Mouse (Mus musculus) neural tube, embryonic 15.5 days (tissue): ENCODE results near the gene Ostm1. TPM values are rescaled to one million over a fixed set of nuclear protein-coding genes. Genes with fewer than 3 reads are reported as not detected.

Source experiments
- ATAC-seq: fragments of 200-750 bp; cut with Nextera tagmentation; 2 replicates; pipeline ENCODE4 v1.8.0; 2017; ENCODE audit warnings: mild to moderate bottlenecking, moderate TSS enrichment, moderate library complexity; ENCODE audit not compliant: low FRiP score
- H3K27ac ChIP-seq: fragments of 300-500 bp; sonication (generic); replicated peaks from 2 replicates; pipeline ENCODE4 v1.5.1; 2015; ENCODE audit warnings: mild to moderate bottlenecking, inconsistent platforms
- H3K27me3 ChIP-seq: fragments of 300-500 bp; sonication (generic); replicated peaks from 2 replicates; pipeline ENCODE4 v1.6.1; 2015; ENCODE audit warnings: inconsistent platforms
- H3K36me3 ChIP-seq: fragments of 300-500 bp; sonication (generic); 2 replicates; pipeline ENCODE4 v1.6.1; 2015; ENCODE audit warnings: inconsistent platforms
- H3K4me1 ChIP-seq: fragments of 300-500 bp; sonication (generic); 2 replicates; pipeline ENCODE4 v1.6.1; 2015; ENCODE audit warnings: inconsistent platforms
- H3K4me2 ChIP-seq: fragments of 300-500 bp; sonication (generic); 2 replicates; pipeline ENCODE4 v1.6.1; 2015; ENCODE audit warnings: inconsistent platforms, mild to moderate bottlenecking, moderate library complexity
- H3K4me3 ChIP-seq: fragments of 300-500 bp; sonication (generic); replicated peaks from 2 replicates; pipeline ENCODE4 v1.5.1; 2015; ENCODE audit warnings: mild to moderate bottlenecking, inconsistent platforms
- H3K9ac ChIP-seq: fragments of 300-500 bp; sonication (generic); replicated peaks from 2 replicates; pipeline ENCODE4 v1.6.1; 2015; ENCODE audit warnings: mild to moderate bottlenecking, inconsistent platforms
- H3K9me3 ChIP-seq: fragments of 300-500 bp; sonication (generic); replicated peaks from 2 replicates; pipeline ENCODE4 v1.6.1; 2016; ENCODE audit warnings: inconsistent platforms
- WGBS: fragments of 180-500 bp; shearing (Covaris S2); methylation state at CpG from one replicate; pipeline ENCODE4 v1.1.7; 2015; ENCODE audit warnings: mixed read lengths; 5-methylcytosine and 5-hydroxymethylcytosine counted together
- polyA plus RNA-seq: library from polyadenylated mRNA; unstranded; fragments of >200 nt; fragmentation: Nextera tagmentation; extraction: Ambion mirVana; gene quantifications from 2 replicates; pipeline ENCODE4 v1.2.1, GENCODE M21; 2015

The Ostm1 gene
- polyA plus RNA-seq, 1 experiment from 2014 or later = 36.1 TPM

DNA sequence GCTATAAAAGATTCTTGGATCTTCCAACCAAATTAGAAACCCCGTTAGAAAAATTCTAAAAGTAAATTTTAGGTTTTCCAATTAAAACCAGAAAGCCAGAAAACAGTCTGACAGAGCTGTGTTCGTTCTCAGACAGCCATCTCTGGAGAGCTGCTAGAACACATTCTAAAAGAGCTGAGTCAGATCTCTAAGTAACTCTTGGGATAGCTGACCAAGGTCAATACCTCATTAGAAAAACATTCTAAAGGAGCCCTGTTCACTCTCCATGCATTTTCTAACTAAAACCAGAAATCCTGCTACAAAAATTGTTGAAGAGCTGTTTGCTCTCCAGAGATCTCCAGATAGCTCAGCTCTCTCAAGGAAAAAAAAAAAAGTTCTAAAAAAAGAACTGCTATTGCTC is 146.0 kb downstream of the Ostm1 start:
- no peak for ATAC-seq
- WGBS = 64% methylated on average over 2 of the region's 2 CpGs
- no peaks in the 10 kb centered on the region for H3K27me3 ChIP-seq
- no peaks in the 10 kb centered on the region for H3K4me1 ChIP-seq
- H3K4me2 ChIP-seq = no peak overlapping the region
- no peak overlapping the region for H3K4me3 ChIP-seq
- no peaks in the 10 kb centered on the region for H3K36me3 ChIP-seq
- H3K9me3 ChIP-seq = no peaks in the 10 kb centered on the region
- no peak overlapping the region for H3K9ac ChIP-seq
- no peak overlapping the region for H3K27ac ChIP-seq

DNA sequence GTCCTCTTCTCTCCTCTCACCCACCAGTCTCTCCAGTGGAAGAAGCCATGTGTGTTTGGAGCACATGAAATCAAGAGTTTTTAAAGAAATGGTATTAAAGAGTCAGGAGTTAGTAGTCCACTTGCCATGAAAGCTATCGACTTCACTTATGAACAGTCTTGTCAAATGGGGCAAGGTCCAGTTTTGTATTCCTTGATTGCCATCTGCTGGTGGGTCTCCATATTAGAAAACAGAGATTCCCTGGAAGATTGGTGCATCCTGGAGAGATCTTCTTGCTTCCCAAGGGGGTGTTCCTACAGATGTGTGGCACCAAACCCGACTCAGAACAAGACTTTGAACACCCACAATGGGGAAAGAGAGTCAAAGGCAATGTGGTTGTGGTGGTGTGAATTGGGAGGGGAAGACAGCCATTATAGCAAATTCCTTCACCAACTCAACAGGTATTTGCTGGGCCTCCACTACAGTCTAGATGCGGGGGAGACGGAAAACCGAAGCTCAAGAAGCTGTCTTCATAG is 151.0 kb downstream of the Ostm1 start:
- Histone ChIP-seq H3K36me3 (no peaks in the 10 kb centered on the region), H3K27ac (no peak overlapping the region), H3K4me3 (no peak overlapping the region), H3K9ac (no peak overlapping the region), H3K4me1 (no peaks in the 10 kb centered on the region), H3K9me3 (no peaks in the 10 kb centered on the region), H3K4me2 (no peak overlapping the region), H3K27me3 (no peaks in the 10 kb centered on the region)
- WGBS = 64% methylated on average over 5 of the region's 5 CpGs
- no peak for ATAC-seq

DNA sequence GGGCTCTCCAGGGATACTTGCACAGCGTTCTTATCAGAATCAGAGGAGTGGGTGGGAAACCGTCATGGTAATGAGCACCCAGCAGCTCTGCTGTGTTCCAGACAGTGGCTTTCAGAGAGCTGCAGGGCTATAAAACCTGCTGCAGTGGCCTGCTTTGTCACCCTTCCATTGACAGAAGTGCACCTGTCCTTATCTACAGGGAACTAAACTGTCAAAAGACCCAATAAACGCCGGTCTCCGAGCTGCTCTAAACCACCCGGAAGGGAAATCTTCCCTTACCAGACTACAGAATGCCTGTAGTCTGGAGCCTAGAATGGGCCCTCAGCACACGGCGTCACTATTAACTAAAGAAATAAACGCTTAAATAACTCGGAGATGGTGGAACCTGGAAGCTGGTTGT is 168.2 kb downstream of the Ostm1 start:
- WGBS = 21% methylated on average over 10 of the region's 10 CpGs
- Histone ChIP-seq H3K27ac (no peak overlapping the region), H3K36me3 (no peaks in the 10 kb centered on the region), H3K9ac (no peak overlapping the region), H3K4me1 (peaks cover 4% of the 10 kb centered on the region; the same call in 1 of the 2 replicates), H3K9me3 (no peaks in the 10 kb centered on the region), H3K4me2 (no peak overlapping the region), H3K4me3 (no peak overlapping the region), H3K27me3 (no peaks in the 10 kb centered on the region)
- ATAC-seq = no peak

Other genes with a start within 250 kb of the Ostm1 start
- gene Afg1l, start 105.3 kb upstream of the Ostm1 start, polyA plus RNA-seq = 8.6 and 11.1 TPM in 2 replicates
- 346 and 374 TPM in 2 replicates for gene Snx3, start 81.8 kb upstream of the Ostm1 start, polyA plus RNA-seq
- gene Nr2e1, start 190 bp upstream of the Ostm1 start, polyA plus RNA-seq = not detected in 2 replicates
- 15.8 and 19.3 TPM in 2 replicates for gene Sec63, start 177.7 kb downstream of the Ostm1 start, polyA plus RNA-seq